In genomic region chr13:82072449-82072848, GRCm38 (mm10) we compare ENCODE assay signal across 18 mouse cellular contexts.
"Had no signal": no experiment of that assay in that cellular context is flagged by ENCODE, and none has a peak within 500 bp of the region (broad histone marks: within the 10 kb centered on the region; RNA-seq: fewer than 3 reads in every experiment).

No protein-coding gene starts in this region.

- H3K27me3 ChIP-seq: lung, embryonic 15.5 days; megakaryocyte, embryonic 14.5 days; midbrain, embryonic 13.5 days; midbrain, embryonic 15.5 days; neural tube, embryonic 12.5 days; stomach, embryonic 15.5 days had no signal

- H3K4me1 ChIP-seq: lung, embryonic 15.5 days; megakaryocyte, embryonic 14.5 days; midbrain, embryonic 13.5 days; midbrain, embryonic 15.5 days; neural tube, embryonic 12.5 days; stomach, embryonic 15.5 days had no signal

- DNase-seq: lung, adult 2 months; lung, postnatal 14 days; lung, postnatal 36 days; retina, postnatal 1 day; right cerebral cortex, adult 18-20 months; right cerebral cortex, postnatal 25 days; right cerebral cortex, postnatal 4 days; spleen, adult 18-20 months; thymus, adult 2 months; thymus, postnatal 25 days; thymus, postnatal 4 days had no signal

- H3K4me3 ChIP-seq: lung, embryonic 15.5 days; megakaryocyte, embryonic 14.5 days; midbrain, embryonic 13.5 days; midbrain, embryonic 15.5 days; neural tube, embryonic 12.5 days; stomach, embryonic 15.5 days had no signal

- H3K36me3 ChIP-seq: lung, embryonic 15.5 days; midbrain, embryonic 13.5 days; midbrain, embryonic 15.5 days; neural tube, embryonic 12.5 days; stomach, embryonic 15.5 days had no signal

- ATAC-seq: lung, postnatal 0 days; midbrain, embryonic 13.5 days; midbrain, embryonic 15.5 days had no signal

- H3K9me3 ChIP-seq: lung, embryonic 15.5 days; megakaryocyte, embryonic 14.5 days; midbrain, embryonic 13.5 days; midbrain, embryonic 15.5 days; neural tube, embryonic 12.5 days; stomach, embryonic 15.5 days had no signal
